In the genomic region with DNA sequence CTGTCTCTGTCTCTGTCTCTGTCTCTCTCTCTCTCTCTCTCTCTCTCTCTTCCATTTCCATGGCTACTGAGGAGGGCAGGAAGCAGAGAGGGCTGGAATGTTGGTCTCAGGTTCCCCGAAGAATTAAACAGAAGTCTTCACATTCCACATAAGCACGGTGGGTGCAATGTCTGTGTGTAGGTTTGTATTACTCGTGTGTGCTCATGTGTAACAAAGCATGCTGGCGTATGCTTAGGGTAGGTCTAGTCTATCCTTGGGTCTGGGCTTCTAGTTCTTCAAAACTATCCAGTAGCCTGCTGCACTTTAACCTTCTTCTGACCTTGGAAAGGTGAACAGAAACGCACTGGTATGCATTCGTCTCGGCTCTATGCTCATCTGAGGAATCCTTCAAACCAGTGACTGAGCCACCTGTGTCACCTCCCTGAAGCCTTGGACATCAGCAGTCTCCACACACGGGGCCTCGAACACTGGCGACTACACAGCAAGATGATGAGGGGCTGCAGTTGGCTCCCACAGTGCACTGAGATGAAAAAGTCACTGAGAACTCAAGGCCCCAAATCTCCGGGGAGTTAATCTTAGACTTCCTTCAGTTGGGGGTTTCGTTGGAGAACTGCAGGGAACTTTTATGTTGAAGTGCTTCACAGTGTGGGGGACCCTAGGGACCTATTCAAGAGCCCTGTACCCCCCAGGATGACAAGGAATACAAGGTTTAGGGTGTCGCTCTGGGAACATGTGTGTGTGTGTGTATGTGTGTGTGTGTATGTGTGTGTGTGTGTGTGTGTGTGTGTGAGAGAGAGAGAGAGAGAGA, we compare ENCODE assay signal across 11 mouse cellular contexts.
DNase-seq lines count a peak whose midpoint lies in the region; ATAC-seq lines count a peak whose summit lies in the region.
"Had no signal": no experiment of that assay in that cellular context is flagged by ENCODE, and none has a peak within 500 bp of the region (broad histone marks: within the 10 kb centered on the region; RNA-seq: fewer than 3 reads in every experiment).

No protein-coding gene starts in this region.

- no peak overlapping the region for H3K9ac ChIP-seq in embryonic facial prominence, embryonic 13.5 days
- H3K9ac ChIP-seq in limb, embryonic 12.5 days (replicated peaks), result no peak overlapping the region
- H3K9ac ChIP-seq: liver, embryonic 15.5 days had no signal

- 0 out of 2 replicates have a peak overlapping the region, but pooled peaks have one; percentile 5 for H3K4me2 ChIP-seq in embryonic facial prominence, embryonic 13.5 days
- H3K4me2 ChIP-seq in limb, embryonic 12.5 days, result no peak overlapping the region
- H3K4me2 ChIP-seq: liver, embryonic 15.5 days had no signal

- peak overlapping the region; percentile 81 for H3K27ac ChIP-seq in embryonic facial prominence, embryonic 13.5 days
- peak overlapping the region; percentile 57 for H3K27ac ChIP-seq in limb, embryonic 12.5 days
- H3K27ac ChIP-seq: liver, embryonic 15.5 days had no signal

- no peak overlapping the region for H3K4me3 ChIP-seq in embryonic facial prominence, embryonic 13.5 days
- H3K4me3 ChIP-seq in limb, embryonic 12.5 days (replicated peaks), result no peak overlapping the region
- H3K4me3 ChIP-seq: liver, embryonic 15.5 days had no signal

- WGBS in embryonic facial prominence, embryonic 13.5 days, result 47% methylated on average over 13 of the region's 13 CpGs
- 54% methylated on average over 13 of the region's 13 CpGs for WGBS in limb, embryonic 12.5 days

- DNase-seq in kidney, postnatal 14 days, result peak; percentile 42
- DNase-seq in kidney, postnatal 10 days, result no peak
- DNase-seq in ES-CJ7 (ENCODE audit: low read depth, low spot score), result peak; percentile 27
- DNase-seq in gastrocnemius, adult 8-10 months (ENCODE audit: low spot score in 2 of 2), result no peak
- no peak for DNase-seq in gastrocnemius, postnatal 4 days (ENCODE audit: low spot score in 2 of 2)
- DNase-seq in testis, postnatal 10 days (ENCODE audit: low spot score), result no peak
- DNase-seq: cerebellum, adult 9-11 months; gastrocnemius, postnatal 10 days had no signal

- H3K36me3 ChIP-seq in embryonic facial prominence, embryonic 13.5 days, result peaks cover 2% of the 10 kb centered on the region
- no peaks in the 10 kb centered on the region for H3K36me3 ChIP-seq in limb, embryonic 12.5 days
- H3K36me3 ChIP-seq: liver, embryonic 15.5 days had no signal

- H3K4me1 ChIP-seq in embryonic facial prominence, embryonic 13.5 days, result peaks cover 69% of the 10 kb centered on the region
- peaks cover 68% of the 10 kb centered on the region for H3K4me1 ChIP-seq in limb, embryonic 12.5 days (replicated peaks)

- no peaks in the 10 kb centered on the region for H3K27me3 ChIP-seq in embryonic facial prominence, embryonic 13.5 days
- no peaks in the 10 kb centered on the region for H3K27me3 ChIP-seq in limb, embryonic 12.5 days
- H3K27me3 ChIP-seq: liver, embryonic 15.5 days had no signal

- ATAC-seq in embryonic facial prominence, embryonic 13.5 days (ENCODE audit: insufficient number of reproducible peaks, insufficient read depth, low FRiP score, low TSS enrichment, low read depth), result 0 out of 2 replicates have a peak, but pooled peaks have one; percentile 52
- no peak for ATAC-seq in limb, embryonic 12.5 days (ENCODE audit: insufficient number of reproducible peaks, insufficient read depth, low FRiP score, low TSS enrichment, low read depth)

- H3K9me3 ChIP-seq in embryonic facial prominence, embryonic 13.5 days, result no peaks in the 10 kb centered on the region
- H3K9me3 ChIP-seq in limb, embryonic 12.5 days, result no peaks in the 10 kb centered on the region
- H3K9me3 ChIP-seq: liver, embryonic 15.5 days had no signal

Comparison
In these comparisons a context has a peak if more than half of its experiments do, and no peak if none do; other contexts are left out.
1. DNase-seq: peak in kidney, postnatal 14 days (single experiment) and ES-CJ7 (single experiment); none in kidney, postnatal 10 days (single experiment), gastrocnemius, adult 8-10 months (0 of 2), gastrocnemius, postnatal 4 days (0 of 2) and testis, postnatal 10 days (single experiment).